Mouse (Mus musculus): ENCODE results near the gene Syt7. TPM values are rescaled to one million over a fixed set of nuclear protein-coding genes. Genes with fewer than 3 reads are reported as not detected.

Syt7 gene
- total RNA-seq (2021) = 100 to 1,000 TPM; 280 to 316 TPM
- long read RNA-seq, full-length matches to known transcripts = 68 of 103 reads
- long read RNA-seq, partial matches to known transcripts = 7 of 103 reads
- long read RNA-seq, other reads (novel, unspliced or antisense) = 28 of 103 reads

GRCm38 (mm10) chr19:10388615-10389313, at the start of gene Syt7:
Gene Syt7, plus strand, starts transcription at chr19:10389090.
- peak; percentile 62 to 85 for DNase-seq (ENCODE audit: low spot score in 2 of 2)

GRCm38 (mm10) chr19:10339271-10339670, 49.6 kb upstream of the Syt7 start:
- DNase-seq (ENCODE audit: low spot score in 2 of 2) = no peak

GRCm38 (mm10) chr19:10340661-10341060, 48.2 kb upstream of the Syt7 start:
- no peak for DNase-seq (ENCODE audit: low spot score in 2 of 2)

GRCm38 (mm10) chr19:10341152-10341551, 47.7 kb upstream of the Syt7 start:
- peak in 1 of 2 experiments; percentile 76 for DNase-seq (ENCODE audit: low spot score in 2 of 2)

GRCm38 (mm10) chr19:10341817-10342439, 47.0 kb upstream of the Syt7 start:
- peak; percentile 51 to 81 for DNase-seq (ENCODE audit: low spot score in 2 of 2)

- no peak for DNase-seq (ENCODE audit: low spot score in 2 of 2)
Measured at GRCm38 (mm10) chr19:10343866-10344265, 45.0 kb upstream of the Syt7 start.

GRCm38 (mm10) chr19:10345696-10346095, 43.2 kb upstream of the Syt7 start:
- DNase-seq (ENCODE audit: low spot score in 2 of 2) = no peak

GRCm38 (mm10) chr19:10347628-10348273, 41.1 kb upstream of the Syt7 start:
- DNase-seq (ENCODE audit: low spot score in 2 of 2) = no peak

- DNase-seq (ENCODE audit: low spot score in 2 of 2) = no peak
Measured at GRCm38 (mm10) chr19:10352218-10352617, 36.7 kb upstream of the Syt7 start.

GRCm38 (mm10) chr19:10354830-10355229, 34.1 kb upstream of the Syt7 start:
- DNase-seq (ENCODE audit: low spot score in 2 of 2) = no peak

- no peak for DNase-seq (ENCODE audit: low spot score in 2 of 2)
Measured at GRCm38 (mm10) chr19:10356845-10357503, 31.9 kb upstream of the Syt7 start.

- DNase-seq (ENCODE audit: low spot score in 2 of 2) = no peak
Measured at GRCm38 (mm10) chr19:10359105-10359946, 29.6 kb upstream of the Syt7 start.

GRCm38 (mm10) chr19:10362473-10363129, 26.3 kb upstream of the Syt7 start:
- DNase-seq (ENCODE audit: low spot score in 2 of 2) = no peak

GRCm38 (mm10) chr19:10363869-10364268, 25.0 kb upstream of the Syt7 start:
- DNase-seq (ENCODE audit: low spot score in 2 of 2) = no peak

GRCm38 (mm10) chr19:10366116-10366845, 22.6 kb upstream of the Syt7 start:
- DNase-seq (ENCODE audit: low spot score in 2 of 2) = peak in 1 of 2 experiments; percentile 49

GRCm38 (mm10) chr19:10367802-10368201, 21.1 kb upstream of the Syt7 start:
- peak; percentile 65 to 80 for DNase-seq (ENCODE audit: low spot score in 2 of 2)

GRCm38 (mm10) chr19:10369936-10370335, 19.0 kb upstream of the Syt7 start:
- DNase-seq (ENCODE audit: low spot score in 2 of 2) = no peak

- no peak for DNase-seq (ENCODE audit: low spot score in 2 of 2)
Measured at GRCm38 (mm10) chr19:10373191-10373590, 15.7 kb upstream of the Syt7 start.

- no peak for DNase-seq (ENCODE audit: low spot score in 2 of 2)
Measured at GRCm38 (mm10) chr19:10375260-10375659, 13.6 kb upstream of the Syt7 start.
